Mouse (Mus musculus): Measurements from ENCODE around the gene Lrrk1. TPM values are rescaled to one million over a fixed set of nuclear protein-coding genes. Genes with fewer than 3 reads are reported as not detected.

Lrrk1 gene
- polyA plus RNA-seq, 1 experiment from 2014 or later = 1.7 TPM

GRCm38 (mm10) chr7:66259436-66260206 lies 128.5 kb downstream of the Lrrk1 start:
- Histone ChIP-seq H3K4me1 (ENCODE audit: control insufficient read depth, insufficient read depth, low read length) (no peaks in the 10 kb centered on the region), H3K9ac (ENCODE audit: low read length) (no peak overlapping the region), H3K4me3 (ENCODE audit: low read depth, low read length) (no peak overlapping the region), H3K9me3 (replicated peaks; ENCODE audit: control insufficient read depth, low read length) (no peaks in the 10 kb centered on the region), H3K4me2 (ENCODE audit: low read length) (no peak overlapping the region), H3K27me3 (replicated peaks; ENCODE audit: control insufficient read depth, insufficient read depth, low read length) (no peaks in the 10 kb centered on the region), H3K27ac (ENCODE audit: low read depth, low read length) (no peak overlapping the region), H3K36me3 (ENCODE audit: control insufficient read depth, insufficient read depth, low read length) (no peaks in the 10 kb centered on the region)
- DNase-seq (ENCODE audit: low spot score) (no peak), ATAC-seq (no peak)
- WGBS = 91% methylated on average over 14 of the region's 14 CpGs

GRCm38 (mm10) chr7:66258997-66259396 lies 129.2 kb downstream of the Lrrk1 start:
- ATAC-seq (no peak), DNase-seq (ENCODE audit: low spot score) (no peak)
- no peak overlapping the region for H3K4me2 ChIP-seq (ENCODE audit: low read length)
- 88% methylated on average over 5 of the region's 5 CpGs for WGBS
- no peaks in the 10 kb centered on the region for H3K4me1 ChIP-seq (ENCODE audit: control insufficient read depth, insufficient read depth, low read length)
- no peak overlapping the region for H3K9ac ChIP-seq (ENCODE audit: low read length)
- no peak overlapping the region for H3K27ac ChIP-seq (ENCODE audit: low read depth, low read length)
- H3K9me3 ChIP-seq (replicated peaks; ENCODE audit: control insufficient read depth, low read length) = no peaks in the 10 kb centered on the region
- no peak overlapping the region for H3K4me3 ChIP-seq (ENCODE audit: low read depth, low read length)
- no peaks in the 10 kb centered on the region for H3K27me3 ChIP-seq (replicated peaks; ENCODE audit: control insufficient read depth, insufficient read depth, low read length)
- no peaks in the 10 kb centered on the region for H3K36me3 ChIP-seq (ENCODE audit: control insufficient read depth, insufficient read depth, low read length)

GRCm38 (mm10) chr7:66257232-66257631 lies 130.9 kb downstream of the Lrrk1 start:
- H3K4me2 ChIP-seq (ENCODE audit: low read length) = no peak overlapping the region
- H3K27me3 ChIP-seq (replicated peaks; ENCODE audit: control insufficient read depth, insufficient read depth, low read length) = no peaks in the 10 kb centered on the region
- no peak for ATAC-seq
- H3K9me3 ChIP-seq (replicated peaks; ENCODE audit: control insufficient read depth, low read length) = no peaks in the 10 kb centered on the region
- no peak overlapping the region for H3K27ac ChIP-seq (ENCODE audit: low read depth, low read length)
- H3K36me3 ChIP-seq (ENCODE audit: control insufficient read depth, insufficient read depth, low read length) = no peaks in the 10 kb centered on the region
- no peak for DNase-seq (ENCODE audit: low spot score)
- H3K4me3 ChIP-seq (ENCODE audit: low read depth, low read length) = no peak overlapping the region
- no peak overlapping the region for H3K9ac ChIP-seq (ENCODE audit: low read length)
- no peaks in the 10 kb centered on the region for H3K4me1 ChIP-seq (ENCODE audit: control insufficient read depth, insufficient read depth, low read length)
- 85% methylated on average over 5 of the region's 5 CpGs for WGBS

GRCm38 (mm10) chr7:66256441-66256840 lies 131.7 kb downstream of the Lrrk1 start:
- Histone ChIP-seq H3K9ac (ENCODE audit: low read length) (no peak overlapping the region), H3K27me3 (replicated peaks; ENCODE audit: control insufficient read depth, insufficient read depth, low read length) (no peaks in the 10 kb centered on the region), H3K27ac (ENCODE audit: low read depth, low read length) (no peak overlapping the region), H3K4me3 (ENCODE audit: low read depth, low read length) (no peak overlapping the region), H3K9me3 (replicated peaks; ENCODE audit: control insufficient read depth, low read length) (no peaks in the 10 kb centered on the region), H3K36me3 (ENCODE audit: control insufficient read depth, insufficient read depth, low read length) (no peaks in the 10 kb centered on the region), H3K4me1 (ENCODE audit: control insufficient read depth, insufficient read depth, low read length) (no peaks in the 10 kb centered on the region), H3K4me2 (ENCODE audit: low read length) (no peak overlapping the region)
- 82% methylated on average over 5 of the region's 5 CpGs for WGBS
- no peak for DNase-seq (ENCODE audit: low spot score)
- ATAC-seq = no peak

- Histone ChIP-seq H3K9ac (ENCODE audit: low read length) (no peak overlapping the region), H3K9me3 (replicated peaks; ENCODE audit: control insufficient read depth, low read length) (no peaks in the 10 kb centered on the region), H3K27ac (ENCODE audit: low read depth, low read length) (no peak overlapping the region), H3K36me3 (ENCODE audit: control insufficient read depth, insufficient read depth, low read length) (no peaks in the 10 kb centered on the region), H3K4me2 (ENCODE audit: low read length) (no peak overlapping the region), H3K4me1 (ENCODE audit: control insufficient read depth, insufficient read depth, low read length) (no peaks in the 10 kb centered on the region), H3K27me3 (replicated peaks; ENCODE audit: control insufficient read depth, insufficient read depth, low read length) (no peaks in the 10 kb centered on the region), H3K4me3 (ENCODE audit: low read depth, low read length) (no peak overlapping the region)
- no peak for DNase-seq (ENCODE audit: low spot score)
- ATAC-seq = no peak
- 80% methylated on average over 8 of the region's 8 CpGs for WGBS
Measured at GRCm38 (mm10) chr7:66254993-66255392, 133.2 kb downstream of the Lrrk1 start.

- H3K27ac ChIP-seq (ENCODE audit: low read depth, low read length) = no peak overlapping the region
- 91% methylated on average over 8 of the region's 8 CpGs for WGBS
- no peaks in the 10 kb centered on the region for H3K27me3 ChIP-seq (replicated peaks; ENCODE audit: control insufficient read depth, insufficient read depth, low read length)
- ATAC-seq (no peak), DNase-seq (ENCODE audit: low spot score) (no peak)
- no peaks in the 10 kb centered on the region for H3K9me3 ChIP-seq (replicated peaks; ENCODE audit: control insufficient read depth, low read length)
- no peak overlapping the region for H3K9ac ChIP-seq (ENCODE audit: low read length)
- no peak overlapping the region for H3K4me2 ChIP-seq (ENCODE audit: low read length)
- H3K4me1 ChIP-seq (ENCODE audit: control insufficient read depth, insufficient read depth, low read length) = no peaks in the 10 kb centered on the region
- no peak overlapping the region for H3K4me3 ChIP-seq (ENCODE audit: low read depth, low read length)
- no peaks in the 10 kb centered on the region for H3K36me3 ChIP-seq (ENCODE audit: control insufficient read depth, insufficient read depth, low read length)
Measured at GRCm38 (mm10) chr7:66253975-66254651, 134.0 kb downstream of the Lrrk1 start.

- ATAC-seq = peak; percentile 40; the same call in 1 of the 2 replicates
Measured at GRCm38 (mm10) chr7:66250030-66250429, 138.1 kb downstream of the Lrrk1 start.

GRCm38 (mm10) chr7:66249426-66249825 lies 138.7 kb downstream of the Lrrk1 start:
- DNase-seq (ENCODE audit: low spot score) = no peak
- Histone ChIP-seq H3K9ac (ENCODE audit: low read length) (no peak overlapping the region), H3K4me1 (ENCODE audit: control insufficient read depth, insufficient read depth, low read length) (peaks cover 16% of the 10 kb centered on the region), H3K36me3 (ENCODE audit: control insufficient read depth, insufficient read depth, low read length) (no peaks in the 10 kb centered on the region), H3K9me3 (replicated peaks; ENCODE audit: control insufficient read depth, low read length) (no peaks in the 10 kb centered on the region), H3K4me2 (ENCODE audit: low read length) (no peak overlapping the region), H3K27ac (ENCODE audit: low read depth, low read length) (no peak overlapping the region), H3K27me3 (replicated peaks; ENCODE audit: control insufficient read depth, insufficient read depth, low read length) (no peaks in the 10 kb centered on the region), H3K4me3 (ENCODE audit: low read depth, low read length) (no peak overlapping the region)
- 88% methylated on average over 3 of the region's 3 CpGs for WGBS
- no peak for ATAC-seq

More at GRCm38 (mm10) chr7:66250030-66250429, 138.1 kb downstream of the Lrrk1 start:
- WGBS = 31% methylated on average over 6 of the region's 6 CpGs
- Histone ChIP-seq H3K4me2 (ENCODE audit: low read length) (no peak overlapping the region), H3K4me3 (ENCODE audit: low read depth, low read length) (no peak overlapping the region), H3K27ac (ENCODE audit: low read depth, low read length) (no peak overlapping the region), H3K36me3 (ENCODE audit: control insufficient read depth, insufficient read depth, low read length) (no peaks in the 10 kb centered on the region), H3K27me3 (replicated peaks; ENCODE audit: control insufficient read depth, insufficient read depth, low read length) (no peaks in the 10 kb centered on the region), H3K9me3 (replicated peaks; ENCODE audit: control insufficient read depth, low read length) (no peaks in the 10 kb centered on the region), H3K9ac (ENCODE audit: low read length) (no peak overlapping the region), H3K4me1 (ENCODE audit: control insufficient read depth, insufficient read depth, low read length) (peaks cover 16% of the 10 kb centered on the region)
- peak; percentile 62 for DNase-seq (ENCODE audit: low spot score)

GRCm38 (mm10) chr7:66249020-66249419 lies 139.1 kb downstream of the Lrrk1 start:
- no peak overlapping the region for H3K9ac ChIP-seq (ENCODE audit: low read length)
- DNase-seq (ENCODE audit: low spot score) (no peak), ATAC-seq (no peak)

More at GRCm38 (mm10) chr7:66249020-66249419, 139.1 kb downstream of the Lrrk1 start:
- H3K9me3 ChIP-seq (replicated peaks; ENCODE audit: control insufficient read depth, low read length) = no peaks in the 10 kb centered on the region
- H3K4me2 ChIP-seq (ENCODE audit: low read length) = no peak overlapping the region
- H3K36me3 ChIP-seq (ENCODE audit: control insufficient read depth, insufficient read depth, low read length) = no peaks in the 10 kb centered on the region
- 49% methylated on average over 2 of the region's 2 CpGs for WGBS
- H3K4me3 ChIP-seq (ENCODE audit: low read depth, low read length) = no peak overlapping the region
- H3K27ac ChIP-seq (ENCODE audit: low read depth, low read length) = no peak overlapping the region
- H3K4me1 ChIP-seq (ENCODE audit: control insufficient read depth, insufficient read depth, low read length) = peaks cover 16% of the 10 kb centered on the region
- H3K27me3 ChIP-seq (replicated peaks; ENCODE audit: control insufficient read depth, insufficient read depth, low read length) = no peaks in the 10 kb centered on the region
